Mouse (Mus musculus): ENCODE data around the gene Tnrc6b.

Gene Tnrc6b

GRCm38 (mm10) chr15:80736553-80736952 is 25.4 kb downstream of the Tnrc6b start:
- no peak for DNase-seq (ENCODE audit: low read depth)

GRCm38 (mm10) chr15:80738244-80738643 is 27.1 kb downstream of the Tnrc6b start:
- DNase-seq (ENCODE audit: low read depth) = no peak

- DNase-seq (ENCODE audit: low read depth) = no peak
Measured at GRCm38 (mm10) chr15:80739972-80740371, 28.9 kb downstream of the Tnrc6b start.

- DNase-seq (ENCODE audit: low read depth) = no peak
Measured at GRCm38 (mm10) chr15:80741836-80742235, 30.7 kb downstream of the Tnrc6b start.

GRCm38 (mm10) chr15:80742991-80743474 is 31.9 kb downstream of the Tnrc6b start:
- DNase-seq (ENCODE audit: low read depth) = peak; percentile 44

- no peak for DNase-seq (ENCODE audit: low read depth)
Measured at GRCm38 (mm10) chr15:80743606-80744005, 32.5 kb downstream of the Tnrc6b start.

- no peak for DNase-seq (ENCODE audit: low read depth)
Measured at GRCm38 (mm10) chr15:80744667-80745422, 33.7 kb downstream of the Tnrc6b start.

- DNase-seq (ENCODE audit: low read depth) = no peak
Measured at GRCm38 (mm10) chr15:80748979-80749378, 37.9 kb downstream of the Tnrc6b start.

- DNase-seq (ENCODE audit: low read depth) = no peak
Measured at GRCm38 (mm10) chr15:80753351-80753750, 42.2 kb downstream of the Tnrc6b start.

- no peak for DNase-seq (ENCODE audit: low read depth)
Measured at GRCm38 (mm10) chr15:80754103-80754502, 43.0 kb downstream of the Tnrc6b start.

GRCm38 (mm10) chr15:80759451-80759850 is 48.3 kb downstream of the Tnrc6b start:
- DNase-seq (ENCODE audit: low read depth) = no peak

GRCm38 (mm10) chr15:80760504-80760903 is 49.4 kb downstream of the Tnrc6b start:
- DNase-seq (ENCODE audit: low read depth) = no peak

- DNase-seq (ENCODE audit: low read depth) = no peak
Measured at GRCm38 (mm10) chr15:80760935-80761334, 49.8 kb downstream of the Tnrc6b start.

GRCm38 (mm10) chr15:80762621-80763020 is 51.5 kb downstream of the Tnrc6b start:
- DNase-seq (ENCODE audit: low read depth) = no peak

GRCm38 (mm10) chr15:80764666-80765065 is 53.6 kb downstream of the Tnrc6b start:
- no peak for DNase-seq (ENCODE audit: low read depth)

- DNase-seq (ENCODE audit: low read depth) = no peak
Measured at GRCm38 (mm10) chr15:80765381-80765780, 54.3 kb downstream of the Tnrc6b start.

- no peak for DNase-seq (ENCODE audit: low read depth)
Measured at GRCm38 (mm10) chr15:80768216-80768615, 57.1 kb downstream of the Tnrc6b start.

GRCm38 (mm10) chr15:80771926-80772441 is 60.9 kb downstream of the Tnrc6b start:
- no peak for DNase-seq (ENCODE audit: low read depth)

GRCm38 (mm10) chr15:80774666-80775065 is 63.6 kb downstream of the Tnrc6b start:
- no peak for DNase-seq (ENCODE audit: low read depth)

GRCm38 (mm10) chr15:80779006-80779405 is 67.9 kb downstream of the Tnrc6b start:
- DNase-seq (ENCODE audit: low read depth) = no peak

- no peak for DNase-seq (ENCODE audit: low read depth)
Measured at GRCm38 (mm10) chr15:80780154-80780751, 69.1 kb downstream of the Tnrc6b start.

GRCm38 (mm10) chr15:80781218-80781806 is 70.2 kb downstream of the Tnrc6b start:
- no peak for DNase-seq (ENCODE audit: low read depth)

- DNase-seq (ENCODE audit: low read depth) = no peak
Measured at GRCm38 (mm10) chr15:80784553-80784971, 73.4 kb downstream of the Tnrc6b start.
